Mouse (Mus musculus) kidney, embryonic 14.5 days (tissue): ENCODE data around the gene Pla1a. TPM values are rescaled to one million over a fixed set of nuclear protein-coding genes. Genes with fewer than 3 reads are reported as not detected.

Experiments used
- ATAC-seq: fragments of 200-750 bp; cut with Nextera tagmentation; 2 replicates; pipeline ENCODE4 v1.8.0; 2017; ENCODE audit warnings: moderate number of reproducible peaks, mild to moderate bottlenecking, moderate TSS enrichment, moderate library complexity; ENCODE audit not compliant: low FRiP score, low TSS enrichment
- H3K27ac ChIP-seq: fragments of 300-500 bp; sonication (generic); 2 replicates; pipeline ENCODE4 v1.5.1; 2014; ENCODE audit warnings: low read depth, mild to moderate bottlenecking, low read length, moderate library complexity, mixed read lengths
- H3K27me3 ChIP-seq: fragments of 300-500 bp; sonication (generic); 2 replicates; pipeline ENCODE4 v1.6.1; 2014; ENCODE audit warnings: mild to moderate bottlenecking, low read length; ENCODE audit not compliant: control insufficient read depth, insufficient read depth
- H3K36me3 ChIP-seq: fragments of 300-500 bp; sonication (generic); 2 replicates; pipeline ENCODE4 v1.6.1; 2014; ENCODE audit warnings: low read length, mixed read lengths; ENCODE audit not compliant: control insufficient read depth, insufficient read depth
- H3K4me1 ChIP-seq: fragments of 300-500 bp; sonication (generic); 2 replicates; pipeline ENCODE4 v1.6.1; 2014; ENCODE audit warnings: low read length, mixed read lengths; ENCODE audit not compliant: control insufficient read depth, insufficient read depth
- H3K4me2 ChIP-seq: fragments of 300-500 bp; sonication (generic); replicated peaks from 2 replicates; pipeline ENCODE4 v1.6.1; 2014; ENCODE audit warnings: low read depth, mild to moderate bottlenecking, low read length
- H3K4me3 ChIP-seq: fragments of 300-500 bp; sonication (generic); 2 replicates; pipeline ENCODE4 v1.5.1; 2014; ENCODE audit warnings: mild to moderate bottlenecking, low read length
- H3K9ac ChIP-seq: fragments of 300-500 bp; sonication (generic); 2 replicates; pipeline ENCODE4 v1.6.1; 2014; ENCODE audit warnings: low read depth, mild to moderate bottlenecking, low read length, moderate library complexity
- H3K9me3 ChIP-seq: fragments of 300-500 bp; sonication (generic); 2 replicates; pipeline ENCODE4 v1.6.1; 2016; ENCODE audit warnings: low read length; ENCODE audit not compliant: control insufficient read depth
- WGBS: fragments of 180-500 bp; shearing (Covaris S2); extraction: QIAGEN DNeasy Blood & Tissue Kit; methylation state at CpG from one replicate; pipeline ENCODE4 v1.1.7; 2014; 5-methylcytosine and 5-hydroxymethylcytosine counted together
- polyA plus RNA-seq: library from polyadenylated mRNA; unstranded; fragments of >200 nt; fragmentation: Nextera tagmentation; extraction: Ambion mirVana; gene quantifications from 2 replicates; pipeline ENCODE4 v1.2.1, GENCODE M21; 2014

Gene Pla1a
- polyA plus RNA-seq, 1 experiment from 2014 or later, result 0.79 TPM

DNA sequence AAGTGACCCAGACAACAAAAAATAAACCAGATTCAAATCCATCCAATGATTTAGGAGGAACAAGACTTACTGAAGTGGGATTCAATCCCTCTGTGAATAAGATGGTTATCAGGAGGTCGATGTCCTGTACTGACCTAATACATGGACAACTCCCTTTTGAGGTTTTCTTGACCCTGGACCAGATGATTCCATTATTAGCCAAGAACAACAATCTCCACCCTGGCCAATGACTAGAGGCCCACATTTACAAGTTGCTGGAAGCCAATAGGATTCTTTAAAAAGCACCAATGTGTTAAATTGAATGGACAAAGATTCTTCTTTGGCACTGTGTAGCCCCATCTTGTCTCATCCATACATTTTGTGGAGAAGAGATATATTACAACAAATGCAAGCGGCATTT, 7.6 kb downstream of the Pla1a start:
- ATAC-seq, result no peak
- no peaks in the 10 kb centered on the region for H3K9me3 ChIP-seq
- no peak overlapping the region for H3K4me3 ChIP-seq
- H3K36me3 ChIP-seq, result no peaks in the 10 kb centered on the region
- no peaks in the 10 kb centered on the region for H3K4me1 ChIP-seq
- no peak overlapping the region for H3K9ac ChIP-seq
- H3K4me2 ChIP-seq, result no peak overlapping the region
- WGBS, result 85% methylated on average over 2 of the region's 2 CpGs
- no peak overlapping the region for H3K27ac ChIP-seq
- H3K27me3 ChIP-seq, result no peaks in the 10 kb centered on the region

DNA sequence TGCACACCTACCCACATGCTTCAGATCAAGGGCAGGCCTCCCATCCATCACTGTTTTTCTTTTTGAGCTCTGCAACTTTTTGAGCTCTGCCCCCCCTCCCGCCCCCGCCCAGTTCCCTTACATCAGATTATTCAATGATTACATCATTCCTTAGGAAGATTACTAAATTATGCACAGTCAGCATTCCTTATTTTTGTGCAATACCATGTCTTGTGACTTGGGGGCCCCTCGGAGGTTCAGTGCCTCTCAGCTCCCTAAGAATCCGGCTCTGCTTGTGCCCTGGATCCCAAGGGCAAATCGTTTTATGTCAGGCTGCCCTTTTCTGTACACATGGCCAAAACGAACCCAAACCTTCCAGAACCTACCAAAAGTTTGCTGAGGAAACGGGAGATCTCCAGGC, 18.0 kb downstream of the Pla1a start:
- Histone ChIP-seq H3K36me3 (no peaks in the 10 kb centered on the region), H3K4me1 (no peaks in the 10 kb centered on the region), H3K27ac (no peak overlapping the region), H3K9ac (no peak overlapping the region), H3K4me3 (no peak overlapping the region), H3K27me3 (no peaks in the 10 kb centered on the region), H3K9me3 (no peaks in the 10 kb centered on the region), H3K4me2 (no peak overlapping the region)
- 87% methylated on average over 7 of the region's 7 CpGs for WGBS
- no peak for ATAC-seq

DNA sequence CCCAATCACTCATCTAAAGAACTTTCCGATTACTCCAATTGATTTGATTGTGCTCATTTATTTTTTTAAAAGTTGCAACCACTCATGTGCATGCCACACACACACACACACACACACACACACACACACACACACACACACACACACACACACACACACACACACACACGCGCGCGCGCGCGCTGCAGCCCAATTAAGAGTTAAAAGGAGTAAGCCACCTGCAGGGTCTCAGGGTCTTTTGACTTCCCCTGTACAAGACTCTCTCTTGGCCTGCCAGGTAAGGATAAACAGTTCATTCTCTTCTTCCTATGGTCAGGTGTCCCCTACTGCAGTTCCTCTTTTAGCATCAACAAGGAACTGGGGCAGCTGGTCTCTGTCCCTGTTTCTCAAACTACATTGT, 24.5 kb downstream of the Pla1a start:
- Histone ChIP-seq H3K4me2 (no peak overlapping the region), H3K36me3 (no peaks in the 10 kb centered on the region), H3K4me3 (no peak overlapping the region), H3K27ac (no peak overlapping the region), H3K27me3 (no peaks in the 10 kb centered on the region), H3K9me3 (no peaks in the 10 kb centered on the region), H3K4me1 (no peaks in the 10 kb centered on the region), H3K9ac (no peak overlapping the region)
- 98% methylated on average over 8 of the region's 8 CpGs for WGBS
- no peak for ATAC-seq

DNA sequence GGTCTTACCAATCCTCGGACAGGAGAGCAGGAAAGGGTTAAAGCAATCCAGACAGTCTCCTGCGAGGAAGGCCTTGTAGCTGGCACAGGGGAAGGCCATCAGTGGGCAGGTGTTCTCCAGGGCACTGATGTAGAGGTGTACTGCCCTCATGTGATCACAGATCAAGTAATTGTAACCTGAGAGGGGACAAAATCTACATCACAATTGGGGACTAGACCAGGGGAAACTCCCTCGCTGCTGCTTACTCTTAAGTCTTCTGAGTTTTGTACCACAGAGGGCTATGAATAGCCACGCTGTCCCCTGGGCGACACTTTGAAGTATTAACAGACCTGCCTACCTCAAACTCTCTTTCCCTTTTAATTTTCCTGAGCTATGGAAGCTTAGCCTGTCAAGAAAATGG, 25.4 kb downstream of the Pla1a start:
- Histone ChIP-seq H3K4me2 (no peak overlapping the region), H3K27me3 (no peaks in the 10 kb centered on the region), H3K4me1 (no peaks in the 10 kb centered on the region), H3K36me3 (no peaks in the 10 kb centered on the region), H3K9me3 (no peaks in the 10 kb centered on the region), H3K27ac (no peak overlapping the region), H3K9ac (no peak overlapping the region), H3K4me3 (no peak overlapping the region)
- WGBS, result 42% methylated on average over 5 of the region's 5 CpGs
- no peak for ATAC-seq

DNA sequence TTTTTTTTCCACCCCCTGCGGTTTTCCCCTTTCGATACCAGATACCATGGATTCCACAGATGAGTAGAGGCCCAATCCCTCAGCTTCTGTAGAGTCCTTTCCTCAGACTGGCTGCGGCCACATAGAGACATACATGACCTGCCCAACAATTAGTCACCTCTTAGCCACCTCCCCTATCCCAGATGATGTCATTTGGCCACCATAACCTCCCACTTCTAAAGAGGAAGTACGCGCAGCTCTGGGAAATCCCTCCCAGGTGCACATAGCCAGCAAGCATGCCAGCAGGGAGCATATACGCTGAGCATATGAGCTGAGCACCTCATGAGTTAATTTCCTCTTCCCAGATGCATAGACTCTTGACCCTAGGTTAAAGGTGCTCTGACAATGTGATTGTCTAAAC, 26.2 kb downstream of the Pla1a start:
- Histone ChIP-seq H3K4me3 (no peak overlapping the region), H3K36me3 (no peaks in the 10 kb centered on the region), H3K27ac (no peak overlapping the region), H3K9me3 (no peaks in the 10 kb centered on the region), H3K4me1 (no peaks in the 10 kb centered on the region), H3K4me2 (no peak overlapping the region), H3K9ac (no peak overlapping the region), H3K27me3 (no peaks in the 10 kb centered on the region)
- WGBS, result 89% methylated on average over 6 of the region's 6 CpGs
- ATAC-seq, result no peak

DNA sequence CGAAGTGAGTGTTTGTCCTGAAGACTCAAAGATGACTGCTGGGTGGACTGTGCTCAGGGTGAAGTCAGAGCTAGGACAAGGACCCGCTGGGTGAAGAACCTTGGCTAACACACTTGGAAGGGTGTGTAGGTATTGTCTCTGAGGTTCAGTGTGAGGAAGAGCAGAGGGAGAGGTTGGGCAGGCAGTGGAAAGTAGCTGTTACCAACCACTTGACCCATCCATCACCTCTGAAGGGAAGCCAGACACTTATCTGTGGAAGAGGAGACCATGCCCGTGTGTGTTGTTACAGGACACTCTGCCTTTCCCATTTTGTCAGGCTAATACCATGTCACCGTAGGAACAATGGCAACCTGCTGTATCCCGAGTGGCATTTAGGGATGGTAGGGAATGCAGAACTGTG, 26.7 kb downstream of the Pla1a start:
- Histone ChIP-seq H3K27me3 (no peaks in the 10 kb centered on the region), H3K27ac (no peak overlapping the region), H3K4me2 (no peak overlapping the region), H3K4me3 (no peak overlapping the region), H3K9me3 (no peaks in the 10 kb centered on the region), H3K36me3 (no peaks in the 10 kb centered on the region), H3K4me1 (no peaks in the 10 kb centered on the region), H3K9ac (no peak overlapping the region)
- ATAC-seq, result no peak
- WGBS, result 83% methylated on average over 5 of the region's 5 CpGs

DNA sequence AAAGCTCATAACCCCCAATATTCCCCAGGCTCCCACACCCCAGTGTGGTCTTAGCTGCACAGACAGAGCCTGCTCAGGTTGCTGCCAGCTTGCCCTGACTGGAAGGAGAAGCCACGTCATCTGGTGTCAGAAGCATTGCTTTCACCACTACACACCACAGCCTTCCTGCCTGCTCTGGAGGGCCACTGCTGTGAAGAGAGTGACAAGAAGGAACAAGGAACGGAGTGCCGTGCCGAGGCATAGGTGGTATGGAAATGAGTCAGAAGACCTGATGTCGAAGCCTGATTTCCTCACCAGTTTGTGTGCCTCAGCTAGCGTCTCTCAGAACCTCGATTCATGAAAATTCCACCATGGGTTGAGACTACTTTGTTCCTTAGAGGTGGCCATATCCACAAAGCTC, 29.3 kb downstream of the Pla1a start:
- no peaks in the 10 kb centered on the region for H3K9me3 ChIP-seq
- no peak overlapping the region for H3K4me3 ChIP-seq

DNA sequence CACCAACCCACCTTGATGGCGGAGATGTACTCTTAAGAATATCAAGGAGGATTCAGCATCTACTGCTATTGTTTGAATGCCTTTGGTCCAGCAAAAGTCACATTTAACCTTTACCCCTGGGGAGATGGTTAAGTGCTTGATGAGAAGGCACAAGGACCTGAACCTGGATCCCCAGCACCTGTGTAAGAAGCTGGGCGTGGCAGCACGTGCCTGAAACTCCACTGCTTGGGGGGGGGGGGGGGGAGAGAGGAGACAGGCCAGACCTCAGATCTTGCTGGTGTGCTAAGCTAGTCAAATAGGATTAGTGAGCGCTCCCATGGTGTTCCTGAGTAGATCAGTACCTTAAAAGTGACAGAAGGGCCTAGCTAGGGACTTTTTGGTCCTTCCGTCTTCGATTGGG, 31.5 kb downstream of the Pla1a start:
- peaks cover 14% of the 10 kb centered on the region for H3K4me1 ChIP-seq
- H3K9me3 ChIP-seq, result no peaks in the 10 kb centered on the region
- 87% methylated on average over 6 of the region's 6 CpGs for WGBS
- no peak overlapping the region for H3K4me2 ChIP-seq
- no peaks in the 10 kb centered on the region for H3K36me3 ChIP-seq
- H3K9ac ChIP-seq, result no peak overlapping the region
- no peak overlapping the region for H3K4me3 ChIP-seq
- H3K27ac ChIP-seq, result no peak overlapping the region
- ATAC-seq, result no peak
- no peaks in the 10 kb centered on the region for H3K27me3 ChIP-seq

More for the DNA sequence above, 29.3 kb downstream of the Pla1a start:
- no peak overlapping the region for H3K9ac ChIP-seq
- ATAC-seq, result no peak
- H3K27ac ChIP-seq, result no peak overlapping the region
- no peaks in the 10 kb centered on the region for H3K36me3 ChIP-seq
- H3K27me3 ChIP-seq, result no peaks in the 10 kb centered on the region
- WGBS, result 94% methylated on average over 7 of the region's 7 CpGs
- no peak overlapping the region for H3K4me2 ChIP-seq
- H3K4me1 ChIP-seq, result peaks cover 14% of the 10 kb centered on the region

DNA sequence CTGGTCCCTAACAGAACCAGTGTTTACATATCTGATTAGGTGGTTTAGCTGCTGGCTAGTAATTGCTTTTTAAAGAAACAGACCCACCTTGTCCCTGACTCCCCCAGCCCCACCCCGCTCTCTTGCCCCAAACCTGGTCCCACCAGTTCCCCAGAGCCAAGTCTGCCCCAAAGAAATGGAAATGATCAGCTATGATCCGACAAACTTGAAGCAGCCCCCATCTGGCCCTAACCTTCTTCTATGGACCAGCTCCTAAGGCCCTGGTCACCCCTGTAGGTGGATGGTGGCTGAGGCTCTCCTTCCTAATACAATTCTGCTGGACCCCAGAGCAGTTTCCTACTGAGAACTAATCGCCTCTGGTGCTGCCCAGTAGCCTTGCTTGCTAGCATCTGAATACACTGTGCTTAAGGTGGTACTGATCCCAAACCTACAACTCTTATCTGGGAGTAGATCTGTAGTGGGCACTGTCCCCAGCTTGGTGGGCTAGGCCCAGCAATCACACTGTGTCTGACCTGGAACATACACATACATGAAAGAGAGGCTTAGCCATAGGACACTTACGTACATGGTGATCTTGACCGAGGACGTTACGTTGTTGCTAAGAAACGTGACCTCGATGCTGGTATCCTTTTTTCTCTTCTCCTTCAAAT, 32.5 kb downstream of the Pla1a start:
- Histone ChIP-seq H3K4me2 (peak overlapping the region; percentile 51), H3K4me3 (peak overlapping the region; percentile 23), H3K4me1 (peaks cover 14% of the 10 kb centered on the region), H3K27ac (no peak overlapping the region), H3K9ac (peak overlapping the region; percentile 54), H3K27me3 (no peaks in the 10 kb centered on the region), H3K9me3 (no peaks in the 10 kb centered on the region), H3K36me3 (no peaks in the 10 kb centered on the region)
- peak; percentile 22; the same call in 1 of the 2 replicates for ATAC-seq
- 78% methylated on average over 9 of the region's 9 CpGs for WGBS
